In the genomic region with DNA sequence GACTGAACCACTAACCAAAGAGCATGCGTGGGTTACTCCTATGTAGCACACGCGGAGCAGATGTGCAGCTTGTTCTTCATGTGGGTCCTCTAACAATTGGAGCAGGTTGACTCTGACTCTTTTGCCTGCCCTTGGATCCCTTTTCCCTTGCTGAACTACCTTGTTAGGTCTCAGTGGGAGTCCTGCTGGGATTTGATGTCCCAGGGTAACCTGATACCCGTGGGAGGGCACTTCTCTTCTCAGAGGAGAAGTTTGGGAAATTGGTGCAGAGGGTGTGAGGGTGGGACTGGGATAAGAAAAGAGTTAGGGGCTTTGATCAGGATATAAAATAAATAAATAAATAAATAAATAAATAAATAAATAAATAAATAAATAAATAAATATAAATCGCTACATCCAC, we compare ENCODE assay signal across 26 mouse cellular contexts.
"Had no signal": no experiment of that assay in that cellular context is flagged by ENCODE, and none has a peak within 500 bp of the region (broad histone marks: within the 10 kb centered on the region; RNA-seq: fewer than 3 reads in every experiment).

No protein-coding gene starts in this region.

- H3K36me3 ChIP-seq: heart, embryonic 13.5 days; heart, embryonic 15.5 days; hindbrain, embryonic 12.5 days; hindbrain, embryonic 15.5 days; kidney, embryonic 15.5 days; limb, embryonic 13.5 days; limb, embryonic 15.5 days; liver, embryonic 12.5 days had no signal

- H3K4me2 ChIP-seq: heart, embryonic 11.5 days; heart, embryonic 13.5 days; heart, embryonic 15.5 days; hindbrain, embryonic 12.5 days; hindbrain, embryonic 15.5 days; kidney, embryonic 15.5 days; limb, embryonic 13.5 days; limb, embryonic 15.5 days; liver, embryonic 12.5 days had no signal

- DNase-seq: gastrocnemius, postnatal 14 days; gastrocnemius, postnatal 36 days; heart, adult 18-20 months; heart, postnatal 14 days; heart, postnatal 36 days; kidney, adult 11 months; kidney, adult 2 months; kidney, adult 9 months; kidney, postnatal 14 days; kidney, postnatal 36 days; layer of hippocampus, adult 9-11 months; layer of hippocampus, postnatal 36 days; left cerebral cortex, postnatal 4 days had no signal

- H3K9me3 ChIP-seq: heart, embryonic 13.5 days; heart, embryonic 15.5 days; hindbrain, embryonic 12.5 days; hindbrain, embryonic 15.5 days; kidney, embryonic 15.5 days; limb, embryonic 15.5 days; liver, embryonic 12.5 days had no signal

- H3K4me3 ChIP-seq: heart, embryonic 13.5 days; heart, embryonic 15.5 days; hindbrain, embryonic 12.5 days; hindbrain, embryonic 15.5 days; kidney, embryonic 15.5 days; limb, embryonic 13.5 days; limb, embryonic 15.5 days; liver, embryonic 12.5 days had no signal

- ATAC-seq: hindbrain, postnatal 0 days; intestine, embryonic 16.5 days; liver, embryonic 12.5 days had no signal

- H3K27ac ChIP-seq: heart, embryonic 13.5 days; heart, embryonic 15.5 days; hindbrain, embryonic 12.5 days; hindbrain, embryonic 15.5 days; hindbrain, postnatal 0 days; kidney, embryonic 15.5 days; kidney, postnatal 0 days; limb, embryonic 13.5 days; limb, embryonic 15.5 days; liver, embryonic 12.5 days; liver, embryonic 14.5 days had no signal

- H3K27me3 ChIP-seq: heart, embryonic 13.5 days; heart, embryonic 15.5 days; hindbrain, embryonic 12.5 days; hindbrain, embryonic 15.5 days; kidney, embryonic 15.5 days; limb, embryonic 13.5 days; limb, embryonic 15.5 days; liver, embryonic 12.5 days had no signal

- H3K4me1 ChIP-seq: heart, embryonic 13.5 days; heart, embryonic 15.5 days; kidney, embryonic 15.5 days; limb, embryonic 15.5 days; liver, embryonic 12.5 days had no signal

- H3K9ac ChIP-seq: heart, embryonic 13.5 days; heart, embryonic 15.5 days; hindbrain, embryonic 12.5 days; hindbrain, embryonic 15.5 days; kidney, embryonic 15.5 days; limb, embryonic 13.5 days; limb, embryonic 15.5 days; liver, embryonic 12.5 days; liver, embryonic 14.5 days had no signal
